In the genomic region with DNA sequence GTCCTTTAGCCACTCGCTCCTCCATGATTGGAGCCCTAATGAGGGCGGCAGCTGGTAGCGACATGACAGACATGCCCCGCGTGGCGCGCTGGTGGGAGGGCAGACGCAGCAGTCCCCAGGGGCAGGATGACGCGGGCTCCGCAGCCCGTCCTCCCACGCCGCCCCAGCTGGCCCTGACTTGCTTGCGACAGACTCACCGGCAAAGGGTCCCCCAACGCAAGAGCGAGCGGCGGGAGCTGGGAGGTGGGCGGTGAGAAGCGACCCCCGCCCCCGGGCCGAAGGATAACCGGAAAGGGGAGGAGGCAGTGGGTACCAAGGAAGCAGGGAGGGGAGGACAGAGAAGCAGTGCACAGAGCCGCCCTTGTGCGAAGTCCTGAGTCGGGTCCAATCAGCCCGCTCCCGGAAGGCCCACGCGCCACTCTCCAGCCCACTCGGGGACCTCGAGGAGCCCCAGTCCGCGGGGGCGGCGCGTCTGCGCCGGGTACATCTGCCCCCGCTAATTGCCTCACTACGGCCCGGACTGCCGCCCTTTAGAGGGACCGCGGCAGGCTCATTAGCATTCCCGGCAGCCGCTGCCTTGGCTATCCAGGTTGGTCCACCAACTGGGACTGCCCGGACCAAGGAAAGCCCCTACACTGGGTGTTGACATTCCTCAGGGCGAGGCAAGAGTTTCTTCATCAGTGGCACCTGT, we compare ENCODE assay signal across 9 mouse cellular contexts. TPM values are rescaled to one million over a fixed set of nuclear protein-coding genes. Genes with fewer than 3 reads are reported as not detected.
DNase-seq lines count a peak whose midpoint lies in the region; ATAC-seq lines count a peak whose summit lies in the region.
"Had no signal": no experiment of that assay in that cellular context is flagged by ENCODE, and none has a peak within 500 bp of the region (broad histone marks: within the 10 kb centered on the region; RNA-seq: fewer than 3 reads in every experiment).

No protein-coding gene starts in this region.

- peak overlapping the region; percentile 73 for H3K9ac ChIP-seq in midbrain, embryonic 13.5 days (replicated peaks)
- peak overlapping the region; percentile 45; the same call in 1 of the 2 replicates for H3K9ac ChIP-seq in stomach, embryonic 14.5 days (replicated peaks; ENCODE audit: low read depth, low read length)

- peak; percentile 1 for DNase-seq in thymus, postnatal 25 days
- DNase-seq in thymus, adult 18-20 months, result no peak
- DNase-seq in cerebellum, postnatal 4 days (ENCODE audit: low spot score in 2 of 2), result peak; percentile 44 to 65
- DNase-seq in gastrocnemius, postnatal 10 days, result peak; percentile 55
- DNase-seq in left cerebral cortex, postnatal 14 days (ENCODE audit: low spot score in 2 of 2), result peak; percentile 71 to 78

- H3K27ac ChIP-seq in midbrain, embryonic 13.5 days, result peak overlapping the region; percentile 71
- H3K27ac ChIP-seq in stomach, embryonic 14.5 days (ENCODE audit: low read length), result no peak overlapping the region

- ATAC-seq in inflammation-experienced regulatory T-cells, adult 6 months, result peak; percentile 76
- peak; percentile 82 for ATAC-seq in midbrain, embryonic 13.5 days
- peak; percentile 57; the same call in 1 of the 2 replicates for ATAC-seq in stomach, embryonic 14.5 days (ENCODE audit: insufficient number of reproducible peaks, insufficient read depth, low FRiP score, low read depth)
- ATAC-seq: Patski had no signal

- 0% methylated on average over 52 of the region's 52 CpGs for WGBS in midbrain, embryonic 13.5 days
- under 1% methylated on average over 52 of the region's 52 CpGs for WGBS in stomach, embryonic 14.5 days

- peaks cover 28% of the 10 kb centered on the region for H3K27me3 ChIP-seq in midbrain, embryonic 13.5 days
- H3K27me3 ChIP-seq in stomach, embryonic 14.5 days (ENCODE audit: control insufficient read depth, insufficient read depth, low read length), result no peaks in the 10 kb centered on the region

- H3K4me3 ChIP-seq in midbrain, embryonic 13.5 days (replicated peaks), result peak overlapping the region; percentile 51
- peak overlapping the region; percentile 38 for H3K4me3 ChIP-seq in stomach, embryonic 14.5 days (ENCODE audit: low read depth, low read length)

- peak overlapping the region; percentile 92 for H3K4me2 ChIP-seq in midbrain, embryonic 13.5 days (replicated peaks)
- peak overlapping the region; percentile 82 for H3K4me2 ChIP-seq in stomach, embryonic 14.5 days (replicated peaks; ENCODE audit: low read depth, low read length)

- no peaks in the 10 kb centered on the region for H3K36me3 ChIP-seq in midbrain, embryonic 13.5 days
- H3K36me3 ChIP-seq in stomach, embryonic 14.5 days (ENCODE audit: control insufficient read depth, insufficient read depth, low read length), result no peaks in the 10 kb centered on the region

- intact Hi-C loops in left cerebral cortex, postnatal 14 days (cut with DNase I), result loop anchor here (2.0 to 10.0 kb wide), 2 partner anchors 45 to 93 kb away; no protein-coding TSS in a partner anchor

- H3K4me1 ChIP-seq in midbrain, embryonic 13.5 days (replicated peaks), result peaks cover 41% of the 10 kb centered on the region
- peaks cover 7% of the 10 kb centered on the region; the same call in 1 of the 2 replicates for H3K4me1 ChIP-seq in stomach, embryonic 14.5 days (ENCODE audit: control insufficient read depth, insufficient read depth, low read length)

- no peaks in the 10 kb centered on the region for H3K9me3 ChIP-seq in midbrain, embryonic 13.5 days
- no peaks in the 10 kb centered on the region for H3K9me3 ChIP-seq in stomach, embryonic 14.5 days (ENCODE audit: control insufficient read depth, low read depth, low read length)

RNA-seq across cellular contexts. Expression of a gene that starts 46.8 kb away (rescaled TPM):
- under 1 TPM; 0.52 to 0.56 TPM for total RNA-seq in gastrocnemius, postnatal 10 days (2021)
- polyA plus RNA-seq in inflammation-experienced regulatory T-cells, adult 6 months (2017; shearing (Covaris generic)), result under 1 TPM in 2 of 3 experiments, not detected in 1; 0.06 to 0.08 TPM
- total RNA-seq in left cerebral cortex, postnatal 14 days (2021), result 10 to 100 TPM; 16.0 to 16.7 TPM
- polyA plus RNA-seq in midbrain, embryonic 13.5 days (2015; fragmentation: Nextera tagmentation; extraction: Ambion mirVana), result 6.2 and 6.8 TPM in 2 replicates
- 0.52 and 1.4 TPM in 2 replicates for polyA plus RNA-seq in stomach, embryonic 14.5 days (2014; fragmentation: Nextera tagmentation; extraction: Ambion mirVana)

Comparison
In these comparisons a context has a peak if more than half of its experiments do, and no peak if none do; other contexts are left out.
1. DNase-seq: peak in thymus, postnatal 25 days (single experiment), cerebellum, postnatal 4 days (2 of 2), gastrocnemius, postnatal 10 days (single experiment) and left cerebral cortex, postnatal 14 days (2 of 2); none in thymus, adult 18-20 months (0 of 2).
2. Peak in every context shown above with its lines, with median percentiles within 50 percentile points of each other: ATAC-seq.